Mouse (Mus musculus) liver, postnatal 0 days (tissue): ENCODE results near the gene Tbc1d22a.

ENCODE experiments used
- CTCF ChIP-seq: sonication (generic); IDR thresholded peaks from 2 replicates; pipeline ENCODE4 v1.5.1; 2016; ENCODE audit warnings: antibody characterized with exemption, low read depth
- EP300 ChIP-seq: IDR thresholded peaks from 2 replicates; pipeline ENCODE4 v1.6.1; 2016; ENCODE audit warnings: antibody characterized with exemption, low read depth, mild to moderate bottlenecking

DNA sequence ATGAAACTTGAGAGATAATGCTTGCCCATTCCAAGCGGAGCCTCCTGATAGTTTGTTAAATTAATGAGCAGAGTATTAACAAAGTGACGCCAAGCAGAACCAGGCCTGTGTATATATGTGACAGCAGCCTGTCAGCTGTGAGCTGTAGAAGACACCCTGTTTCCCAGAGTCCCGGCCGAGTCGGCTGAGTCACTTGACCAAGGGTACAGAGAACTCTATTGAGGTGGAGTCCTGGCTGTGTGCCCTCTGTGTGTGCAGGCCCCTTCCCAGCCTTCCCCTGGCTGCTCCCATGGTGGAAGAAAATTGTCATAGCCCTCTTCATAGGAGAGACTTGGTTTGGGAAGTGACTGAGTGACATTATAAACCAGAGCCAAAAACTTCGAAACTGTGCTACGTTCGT, 153.0 kb downstream of the Tbc1d22a start:
- TF ChIP-seq CTCF, result no peak
- TF ChIP-seq EP300, result no peak
